Mouse (Mus musculus): Measurements from ENCODE around the gene Il12rb1.

GRCm38 (mm10) chr8:70862824-70863641 is 54.8 kb downstream of the Il12rb1 start, which contains the start of gene Kcnn1:
- TF ChIP-seq CTCF (IDR thresholded peaks at IDR 0.05) = peak; percentile 53
- no peak for TF ChIP-seq EP300 (IDR thresholded peaks at IDR 0.05)

Measured in lung, postnatal 0 days (tissue).